Mouse (Mus musculus) 3134 (cell line): ENCODE results near the gene Itgb1bp1.

Experiments
- DNase-seq: peaks from one replicate; pipeline ENCODE4 v3.0.0-alpha.2; 2011; ENCODE audit warnings: low spot score; ENCODE audit not compliant: insufficient read length; ENCODE audit errors: extremely low read depth

Itgb1bp1 gene

GRCm38 (mm10) chr12:21204701-21205312, 81.3 kb downstream of the Itgb1bp1 start:
- no peak for DNase-seq

GRCm38 (mm10) chr12:21201485-21202269, 84.4 kb downstream of the Itgb1bp1 start:
- no peak for DNase-seq

- no peak for DNase-seq
Measured at GRCm38 (mm10) chr12:21200613-21201012, 85.5 kb downstream of the Itgb1bp1 start.

GRCm38 (mm10) chr12:21196420-21196819, 89.7 kb downstream of the Itgb1bp1 start:
- DNase-seq = no peak

GRCm38 (mm10) chr12:21195497-21195896, 90.6 kb downstream of the Itgb1bp1 start:
- DNase-seq = no peak

GRCm38 (mm10) chr12:21191546-21191945, 94.5 kb downstream of the Itgb1bp1 start:
- no peak for DNase-seq
